ENCODE assay signal across 6 mouse cellular contexts in genomic region chr17:4876431-4876830, GRCm38 (mm10).
"Had no signal": no experiment of that assay in that cellular context is flagged by ENCODE, and none has a peak within 500 bp of the region (broad histone marks: within the 10 kb centered on the region; RNA-seq: fewer than 3 reads in every experiment).

No protein-coding gene starts in this region.

- DNase-seq: kidney, adult 11 months; kidney, adult 9 months; kidney, postnatal 4 days; midbrain, embryonic 14.5 days; thymus, adult 18-20 months; thymus, postnatal 14 days had no signal
